Mouse (Mus musculus) c-Kit-negative CD71-positive TER-119-positive erythroid progenitor cells, embryonic 14.5 days (primary cell): ENCODE results near the gene Ntm.

Experiments used
- DNase-seq: peaks from one replicate; pipeline ENCODE4 v3.0.0-alpha.2; 2013; ENCODE audit warnings: low read depth, low spot score

Ntm gene

DNA sequence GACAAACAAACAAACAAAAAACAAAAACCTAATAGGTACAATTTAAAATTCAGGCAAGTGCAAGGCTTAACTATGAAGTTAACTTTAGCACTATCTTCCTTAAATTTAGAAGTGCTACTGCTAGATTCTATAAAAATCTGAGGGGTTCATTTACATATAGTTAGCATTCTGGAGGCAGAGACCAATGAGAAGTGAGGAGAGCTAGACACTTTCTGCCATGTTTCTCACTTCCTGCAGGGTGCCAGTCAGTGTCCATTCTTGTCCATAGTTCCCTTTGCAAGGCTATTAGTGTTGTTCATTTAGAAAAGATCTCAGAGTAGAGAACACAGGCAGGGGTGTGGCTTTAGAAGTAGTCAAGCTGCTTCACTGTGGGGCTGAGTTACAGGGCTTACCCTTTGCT lies 208.6 kb downstream of the Ntm start:
- DNase-seq = no peak

DNA sequence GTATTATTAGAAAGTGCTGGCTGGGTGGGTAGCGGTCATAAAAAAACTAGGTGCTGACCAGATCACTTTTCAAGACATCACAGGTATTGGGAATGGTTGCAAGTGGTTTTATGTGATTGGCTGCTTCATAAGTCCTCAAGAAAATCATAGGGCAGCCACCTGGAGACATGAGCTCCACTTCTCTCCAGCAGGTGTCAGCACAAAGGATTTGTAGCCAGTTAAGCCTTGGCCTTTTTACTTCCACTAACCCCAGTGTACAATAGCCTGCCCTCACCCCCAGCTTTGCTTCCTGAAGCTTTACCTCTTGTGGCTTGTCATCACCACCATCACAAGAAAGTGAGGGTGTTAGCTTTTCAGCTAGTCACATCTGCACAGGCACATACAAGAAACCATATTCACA lies 211.5 kb downstream of the Ntm start:
- no peak for DNase-seq

DNA sequence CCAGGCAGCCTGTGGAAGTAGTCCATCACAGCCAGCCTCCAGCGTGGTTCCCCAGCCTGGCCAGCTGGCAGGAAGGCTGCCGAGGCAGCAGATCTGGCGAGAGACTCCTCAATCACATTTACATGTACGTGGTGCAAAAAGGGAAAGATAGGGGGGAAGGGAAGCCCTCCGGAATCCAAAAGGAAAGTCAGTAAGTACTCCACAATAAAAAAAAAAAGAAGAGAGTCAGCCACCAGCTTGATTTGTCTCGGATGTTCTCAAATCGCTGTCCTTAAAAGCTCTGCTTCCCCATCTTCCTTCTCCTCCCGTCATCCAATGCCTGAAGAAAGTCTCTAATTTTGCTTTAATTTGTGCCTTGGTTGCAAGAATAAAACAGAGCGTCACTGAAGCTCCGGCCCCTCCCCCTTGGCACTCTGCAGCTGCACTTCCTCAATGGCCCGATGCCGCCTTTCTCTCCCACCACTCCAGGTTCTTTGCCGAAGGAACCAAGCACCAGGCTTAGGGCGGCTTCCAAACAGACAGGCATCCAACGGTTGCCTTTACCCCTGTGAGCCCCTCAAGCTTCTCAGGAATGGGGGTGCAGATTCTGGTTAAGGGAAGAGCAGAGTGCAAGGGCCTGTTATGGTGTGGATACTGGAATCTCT lies 212.4 kb downstream of the Ntm start:
- no peak for DNase-seq

- DNase-seq = no peak
Measured at GRCm38 (mm10) chr9:29748070-29748469, 214.9 kb downstream of the Ntm start.

DNA sequence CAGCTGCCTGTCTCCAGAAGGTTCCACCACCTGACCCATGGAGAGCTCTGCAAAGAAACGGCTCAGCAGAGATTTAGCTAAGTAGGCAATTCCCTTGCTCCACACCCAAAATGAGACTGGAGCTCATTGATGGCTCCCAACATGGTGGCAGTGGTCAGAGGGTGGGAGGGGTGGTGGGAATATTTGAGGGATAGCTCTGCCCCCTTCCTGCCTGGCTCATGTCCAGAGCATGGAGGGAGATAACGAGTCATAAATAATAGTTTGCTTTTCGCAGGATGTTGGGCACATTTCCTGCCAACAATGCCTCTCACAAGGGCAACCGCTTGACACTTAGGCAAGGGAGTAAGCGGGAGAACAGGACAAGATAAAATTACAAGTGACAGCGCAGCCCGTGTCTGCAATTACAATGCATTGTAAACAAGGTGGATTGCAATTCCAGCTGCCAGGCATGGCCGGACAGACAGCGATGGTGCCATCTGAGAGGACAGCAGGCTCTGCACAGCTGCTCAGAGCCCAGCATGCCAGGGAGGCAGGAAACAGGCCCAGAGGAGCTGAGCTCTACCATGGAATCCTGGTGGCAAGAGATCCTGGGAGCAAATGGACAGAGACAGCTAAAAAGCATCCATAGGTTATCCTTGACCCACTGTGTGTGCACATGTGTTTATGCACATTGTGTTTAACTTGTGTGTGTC lies 224.0 kb downstream of the Ntm start:
- DNase-seq = no peak

DNA sequence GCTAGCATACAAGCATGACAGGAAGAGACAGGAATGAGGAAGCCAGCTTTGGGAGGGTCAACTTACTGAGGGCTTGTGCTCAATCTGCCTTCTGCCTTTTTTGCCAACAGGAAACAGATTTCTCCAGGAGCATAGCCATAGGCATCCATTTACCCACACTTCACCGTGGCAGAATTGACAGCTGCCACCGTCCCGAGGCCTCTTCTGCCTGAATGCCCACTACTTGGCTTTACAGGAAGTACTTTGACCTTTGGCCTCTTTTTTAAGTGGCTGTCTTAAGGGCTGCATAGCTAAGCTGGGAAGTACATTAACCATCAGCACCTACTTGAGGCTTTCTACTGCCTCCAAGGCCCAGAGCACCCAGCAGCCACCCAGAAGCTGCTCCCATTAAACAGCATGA lies 226.9 kb downstream of the Ntm start:
- no peak for DNase-seq

- no peak for DNase-seq
Measured at GRCm38 (mm10) chr9:29732895-29733294, 230.0 kb downstream of the Ntm start.

DNA sequence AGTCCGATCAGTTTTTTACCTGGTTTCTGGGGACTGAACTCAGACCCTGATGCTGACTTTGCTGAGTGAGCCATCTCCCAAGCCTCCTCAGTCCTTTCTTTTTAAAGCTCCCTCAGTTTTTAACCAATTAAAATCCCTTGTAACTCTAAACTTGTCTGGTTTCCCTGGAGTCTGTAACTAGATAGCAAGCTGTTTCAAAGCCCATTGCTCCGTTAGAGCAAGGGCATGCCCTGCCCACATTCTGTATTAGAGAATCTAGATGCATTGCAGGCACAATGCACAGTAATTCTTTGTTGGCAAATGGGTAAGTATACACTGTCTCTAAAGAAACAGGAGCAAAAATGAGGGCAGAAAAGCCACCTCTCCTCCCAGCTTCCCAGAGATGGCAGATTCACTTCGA lies 231.3 kb downstream of the Ntm start:
- DNase-seq = no peak

GRCm38 (mm10) chr9:29727540-29728432 lies 235.2 kb downstream of the Ntm start:
- DNase-seq = no peak

DNA sequence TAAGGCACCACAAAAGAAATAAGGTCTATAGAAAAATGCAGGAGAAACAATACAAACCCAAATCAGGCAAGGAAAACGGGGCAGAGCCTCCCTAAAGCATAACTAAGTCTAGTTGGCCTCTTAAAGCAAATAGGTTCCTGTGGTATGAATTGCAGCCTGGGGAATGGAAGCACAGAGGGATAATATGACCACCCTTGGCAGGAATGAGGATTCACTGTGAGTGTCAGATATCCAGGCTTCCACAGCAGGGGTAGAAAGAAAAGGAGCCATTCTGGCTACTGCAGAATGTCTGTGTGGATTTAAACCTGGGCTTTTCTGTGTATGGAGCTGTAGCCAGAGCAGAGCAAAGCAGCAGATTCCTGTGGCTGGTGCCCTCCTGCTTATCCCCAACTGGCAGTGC lies 241.5 kb downstream of the Ntm start:
- DNase-seq = no peak

- DNase-seq = no peak
Measured at GRCm38 (mm10) chr9:29716795-29717194, 246.1 kb downstream of the Ntm start.

DNA sequence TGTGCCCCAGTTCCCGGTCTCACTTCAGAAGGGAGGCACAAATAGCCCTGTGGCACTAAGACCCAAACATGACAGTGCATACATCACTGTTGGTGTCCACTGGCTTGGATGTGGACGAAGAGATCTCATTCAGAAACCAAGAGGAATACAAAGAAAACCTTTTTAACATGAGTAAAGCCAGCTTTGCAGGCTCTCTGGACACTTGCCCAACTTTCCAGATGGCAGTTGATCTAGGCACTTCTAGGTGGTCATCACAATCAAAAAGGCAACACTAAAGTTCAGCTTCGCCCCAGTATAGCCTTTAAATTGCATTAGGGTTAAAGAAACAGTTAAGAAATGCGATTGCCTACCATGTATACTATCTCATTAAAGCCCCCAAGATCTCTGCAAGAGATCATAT lies 264.7 kb downstream of the Ntm start:
- DNase-seq = no peak

DNA sequence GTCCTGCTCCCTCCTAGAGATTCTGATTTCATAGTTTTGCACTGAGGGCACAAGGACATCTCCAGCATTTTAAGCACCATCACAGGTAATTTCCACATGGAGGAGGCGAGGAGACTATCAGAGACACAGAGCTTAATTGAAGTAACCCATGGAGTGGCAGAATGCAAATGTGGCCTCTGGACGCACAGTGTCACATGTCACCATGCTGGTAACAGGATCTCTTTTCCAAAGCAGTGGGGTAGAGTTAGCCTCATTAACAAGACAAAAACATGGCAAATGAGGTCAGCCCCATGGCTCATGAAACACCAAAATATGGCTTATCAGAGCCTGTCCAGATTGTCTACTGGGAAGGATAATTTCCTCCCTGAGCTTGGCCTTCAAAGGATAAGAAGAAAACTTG lies 268.8 kb downstream of the Ntm start:
- no peak for DNase-seq

GRCm38 (mm10) chr9:29691186-29691855 lies 271.6 kb downstream of the Ntm start:
- DNase-seq = no peak

DNA sequence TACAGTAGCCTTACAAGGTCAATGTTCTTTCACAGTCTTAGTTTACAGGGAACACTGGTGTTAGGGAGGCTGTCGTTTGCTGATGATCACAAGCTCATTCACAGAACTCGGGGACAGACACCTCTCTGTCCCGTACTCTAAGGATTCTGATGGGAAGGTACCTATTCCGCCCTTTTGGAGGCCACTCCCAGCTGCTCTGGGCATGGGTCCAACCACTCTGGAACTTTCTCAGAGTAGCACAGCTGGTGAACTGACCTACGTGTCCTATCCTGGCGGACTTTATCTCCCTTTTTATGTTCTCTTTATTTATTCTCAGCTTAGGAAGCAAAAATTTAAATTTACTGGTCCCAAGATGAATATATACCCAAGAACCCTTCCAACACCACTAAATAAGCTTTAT lies 280.7 kb downstream of the Ntm start:
- DNase-seq = no peak

- DNase-seq = no peak
Measured at GRCm38 (mm10) chr9:29680677-29681076, 282.3 kb downstream of the Ntm start.

GRCm38 (mm10) chr9:29673911-29674310 lies 289.0 kb downstream of the Ntm start:
- DNase-seq = no peak

- DNase-seq = no peak
Measured at GRCm38 (mm10) chr9:29671861-29672260, 291.1 kb downstream of the Ntm start.

DNA sequence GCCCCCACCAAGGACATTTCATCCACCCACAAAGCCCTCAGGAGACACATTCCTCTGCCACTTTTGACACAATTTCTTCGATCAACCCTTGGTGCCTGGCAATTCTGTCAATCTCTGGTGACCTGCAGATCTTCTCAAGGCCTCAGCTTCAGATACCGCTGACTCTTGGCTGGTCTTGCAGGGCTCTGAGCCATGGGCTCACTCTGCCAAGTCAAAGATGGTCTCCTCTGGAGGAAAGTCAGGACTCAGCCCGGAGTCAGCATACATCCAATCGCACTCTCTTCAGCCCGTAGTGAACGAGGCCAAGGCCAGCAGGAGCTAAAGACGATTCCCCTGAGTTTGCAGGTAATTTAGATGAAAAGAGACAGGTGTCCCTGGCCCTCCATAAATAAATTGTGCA lies 299.7 kb downstream of the Ntm start:
- DNase-seq = no peak

DNA sequence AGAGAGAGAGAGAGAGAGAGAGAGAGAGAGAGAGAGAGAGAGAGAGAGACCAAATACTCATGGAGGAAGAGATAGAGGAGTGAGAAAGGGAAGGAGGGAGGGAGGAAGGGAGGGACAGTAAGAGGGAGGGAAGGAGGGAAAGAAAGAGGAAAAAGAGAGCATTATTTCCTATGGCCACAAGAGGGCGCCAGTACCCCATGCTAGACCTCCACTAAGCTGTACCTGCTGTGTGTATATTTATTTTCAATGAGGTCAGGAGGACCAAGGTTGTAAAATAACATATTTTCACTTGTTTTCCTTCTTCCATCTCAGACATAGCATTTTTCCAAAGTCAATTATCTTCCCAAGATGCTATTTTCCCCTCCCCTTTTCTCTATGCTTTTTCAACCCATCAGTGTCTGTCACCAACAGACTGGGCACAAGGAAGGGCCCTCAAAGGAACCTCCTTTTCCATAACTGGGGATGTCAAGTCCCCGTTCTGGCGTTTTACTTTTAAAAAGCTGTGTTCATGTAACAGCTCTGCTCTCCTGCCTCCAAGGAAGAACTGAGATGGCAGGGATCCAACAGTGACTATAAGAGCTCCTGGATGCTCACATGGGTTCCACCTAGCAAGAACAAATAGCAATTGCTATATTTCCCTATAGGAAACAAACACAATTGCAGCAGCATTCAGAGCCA lies 301.3 kb downstream of the Ntm start:
- peak; percentile 8 for DNase-seq

DNA sequence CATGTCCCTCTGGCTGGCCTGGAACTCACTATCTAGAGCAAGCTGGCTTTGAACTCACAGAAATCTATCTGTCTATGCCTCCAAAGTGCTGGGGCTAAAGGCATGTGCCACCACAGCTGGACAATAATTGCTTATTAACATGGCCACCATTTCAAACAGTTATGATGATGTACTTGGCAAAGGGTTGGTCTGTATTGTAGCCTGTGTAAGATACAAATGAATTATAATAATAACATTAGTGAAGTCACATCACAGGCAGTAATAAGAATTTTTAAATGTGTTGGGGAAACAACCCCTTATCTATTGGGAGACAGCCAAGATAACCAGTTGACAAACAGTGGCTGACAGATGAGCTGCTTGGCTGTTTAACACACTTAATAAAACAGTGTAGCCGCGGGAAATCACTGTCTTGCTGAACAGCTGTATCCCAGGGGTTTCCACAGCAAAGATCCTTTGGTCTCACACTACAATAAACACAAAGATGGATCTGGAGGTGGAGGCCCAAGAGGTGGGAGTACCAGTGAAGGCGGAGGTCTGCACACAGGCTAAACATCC lies 302.8 kb downstream of the Ntm start:
- DNase-seq = no peak
